Mouse (Mus musculus) adrenal gland, postnatal 14 days (tissue): ENCODE measurements around the gene Xcl1. TPM values are rescaled to one million over a fixed set of nuclear protein-coding genes. Genes with fewer than 3 reads are reported as not detected.

ENCODE experiments used
- DNase-seq: peaks from one replicate; pipeline ENCODE4 v3.0.0; 2021; ENCODE audit warnings: mixed read lengths
- total RNA-seq: library from RNA; stranded (reverse); gene quantifications from 2 replicates; pipeline ENCODE4 v1.2.3, GENCODE M21; 2021

Gene Xcl1
- total RNA-seq, 1 experiment from 2014 or later = not detected

GRCm38 (mm10) chr1:164905047-164905446, 30.3 kb downstream of the Xcl1 start:
- DNase-seq = peak; percentile 75

GRCm38 (mm10) chr1:164900696-164901095, 34.6 kb downstream of the Xcl1 start:
- DNase-seq = no peak

DNA sequence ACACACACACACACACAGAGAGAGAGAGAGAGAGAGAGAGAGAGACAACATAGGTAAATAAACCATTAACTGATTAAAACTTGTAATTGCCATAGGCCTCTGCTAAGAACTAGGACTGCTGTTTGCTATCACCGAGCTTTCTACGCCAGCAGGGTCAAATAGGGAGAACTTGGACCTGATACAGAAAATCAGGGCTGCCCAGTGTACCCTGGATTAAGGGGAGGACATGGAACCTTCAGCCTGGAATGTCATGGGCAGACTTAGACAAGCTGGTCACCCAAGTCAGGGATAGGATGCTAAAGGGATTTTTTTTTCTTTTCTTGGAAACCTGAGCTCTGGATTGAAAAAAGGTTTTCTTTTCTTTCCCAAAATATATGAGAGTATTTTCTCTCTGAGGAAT, 35.1 kb downstream of the Xcl1 start:
- no peak for DNase-seq

- peak; percentile 59 for DNase-seq
These were observed 35.8 kb downstream of the Xcl1 start for GRCm38 (mm10) chr1:164899506-164899905.

DNA sequence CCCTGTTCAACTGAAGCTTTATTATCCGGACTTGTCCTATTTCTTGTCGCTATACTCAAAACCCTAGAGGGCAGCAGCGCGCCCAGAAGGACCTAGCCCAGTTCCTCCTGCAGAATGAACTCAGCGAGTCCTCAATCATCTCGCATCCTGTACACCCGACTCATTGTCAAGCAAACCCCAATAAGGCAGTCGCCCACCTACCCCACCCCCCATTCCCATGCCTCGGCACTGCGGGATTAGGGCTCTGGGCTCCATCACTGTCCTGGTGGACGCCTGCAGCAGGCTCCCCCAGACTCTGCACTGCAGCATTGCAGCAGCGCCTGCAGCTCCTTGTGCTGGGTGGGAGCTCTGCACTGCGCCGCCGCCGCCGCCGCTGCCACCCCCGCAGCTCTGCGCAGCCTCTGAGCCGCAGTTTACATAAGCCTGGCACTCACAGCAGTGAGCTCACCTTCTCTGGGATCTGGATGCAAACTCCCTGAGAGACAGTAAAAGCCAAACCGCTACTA, 36.4 kb downstream of the Xcl1 start:
- peak; percentile 83 for DNase-seq

DNA sequence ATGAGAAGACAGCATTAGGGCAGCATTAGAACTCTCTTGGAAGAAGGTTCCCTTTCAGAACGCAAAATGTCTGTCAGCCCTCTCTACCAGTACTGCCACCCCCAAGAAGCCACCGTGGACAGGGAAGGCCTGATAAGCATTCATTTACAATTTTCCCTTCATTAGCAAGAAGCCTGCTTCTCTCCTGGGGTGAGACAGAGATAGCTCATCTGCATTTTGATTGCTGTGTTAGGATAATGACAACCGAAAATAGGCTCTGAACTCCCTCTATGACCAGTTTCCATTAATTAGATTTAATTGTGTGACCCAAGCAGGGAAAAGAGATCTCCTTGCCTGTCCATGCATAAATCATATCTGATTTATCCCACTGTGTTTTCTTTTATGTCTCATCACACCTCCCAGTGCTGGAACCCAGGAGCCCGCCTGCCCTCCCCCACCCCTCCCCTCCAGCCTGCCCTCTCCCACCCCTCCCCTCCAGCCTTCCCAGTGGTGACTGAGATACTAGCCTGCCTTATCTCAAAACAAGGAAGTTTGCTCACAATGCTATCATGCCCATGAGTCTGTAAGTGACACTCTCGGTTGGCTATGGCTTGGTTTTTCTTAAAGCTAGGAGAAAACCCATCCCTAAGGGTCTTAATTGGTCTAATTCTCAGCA, 38.0 kb downstream of the Xcl1 start:
- DNase-seq = no peak

DNA sequence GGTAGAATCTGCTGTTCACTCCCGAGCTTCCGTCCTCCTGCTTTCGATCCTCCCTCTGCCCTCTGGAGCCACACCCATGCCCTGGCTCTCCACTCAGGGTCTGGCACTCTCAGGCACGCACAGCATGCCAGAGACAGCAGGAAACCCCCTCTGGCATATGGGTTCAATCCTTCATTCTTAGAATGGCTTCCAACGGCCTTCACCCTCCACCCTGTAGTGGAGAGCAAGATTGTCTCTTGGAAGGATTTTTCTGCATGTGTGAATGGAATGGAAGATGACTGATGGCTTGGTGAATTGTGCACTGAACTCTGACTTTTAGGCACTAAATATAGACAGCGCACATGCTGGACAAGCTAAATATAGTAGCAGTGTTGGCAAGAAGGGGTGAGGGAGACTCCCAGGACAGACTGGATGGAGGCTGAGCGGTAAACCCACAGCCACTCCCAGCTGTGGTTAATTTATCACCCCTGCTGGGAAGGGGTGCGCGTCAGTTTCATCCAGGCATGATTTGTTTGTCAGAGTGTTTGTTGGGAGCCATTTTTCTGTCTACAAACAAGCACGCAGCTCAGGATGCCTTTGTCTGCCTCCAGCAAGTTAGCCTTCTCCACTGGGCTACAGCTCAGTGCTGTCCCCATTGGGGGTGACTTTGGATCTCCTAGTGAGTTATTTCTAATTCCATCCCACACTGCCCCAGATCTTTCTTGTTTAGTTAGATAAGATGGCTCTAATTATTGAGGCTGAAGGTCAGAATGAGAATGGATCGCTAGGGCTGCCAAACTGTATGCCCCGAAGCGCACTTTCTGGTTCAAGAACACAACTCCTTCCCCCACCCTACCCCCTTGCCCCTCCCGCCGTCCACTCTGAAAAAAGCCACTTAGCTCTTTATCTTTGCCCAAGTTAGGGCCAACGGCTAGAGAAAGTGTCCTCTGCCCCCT, 38.8 kb downstream of the Xcl1 start:
- peak; percentile 41 for DNase-seq

DNA sequence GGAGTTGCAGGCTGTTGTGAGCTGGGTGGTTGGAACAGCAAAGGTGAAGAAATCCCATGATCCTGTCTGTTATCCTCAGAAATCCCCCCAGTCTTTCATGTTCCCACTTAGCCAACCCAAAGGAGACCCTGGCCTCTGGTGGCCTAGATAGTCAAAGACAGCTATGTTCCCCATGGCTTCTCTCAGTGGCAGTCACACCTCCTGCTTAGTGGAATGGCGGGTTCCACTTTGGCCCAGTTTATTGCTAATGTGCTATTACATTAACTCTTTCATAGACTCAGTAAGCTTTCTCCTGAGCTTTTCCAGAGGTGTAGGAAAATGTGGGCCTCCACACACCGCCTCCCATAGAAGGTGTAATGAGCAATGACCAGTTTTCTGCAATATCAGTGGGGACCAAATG, 39.5 kb downstream of the Xcl1 start:
- DNase-seq = no peak

DNA sequence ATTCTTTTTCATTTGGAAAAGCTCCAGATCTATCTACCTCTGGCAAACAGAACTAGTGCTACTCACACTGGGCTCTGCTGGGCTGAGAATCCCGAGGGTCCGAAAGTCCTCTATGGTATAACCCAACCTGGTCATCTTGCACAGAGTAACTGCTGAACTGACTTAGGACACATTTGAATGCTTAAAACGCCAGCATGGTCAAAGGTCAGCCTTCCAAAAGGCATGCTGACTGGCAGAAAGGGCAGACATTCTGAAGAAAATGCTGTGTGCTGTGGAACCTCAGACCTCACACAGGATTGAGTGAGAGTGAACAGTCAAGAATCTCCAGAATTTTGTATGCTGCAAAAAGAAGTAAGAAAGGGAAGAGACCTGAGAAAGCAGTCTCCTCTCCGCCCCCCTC, 45.0 kb downstream of the Xcl1 start:
- no peak for DNase-seq

- no peak for DNase-seq
These were observed 46.8 kb downstream of the Xcl1 start for GRCm38 (mm10) chr1:164888563-164888962.

GRCm38 (mm10) chr1:164887775-164888174, 47.6 kb downstream of the Xcl1 start:
- no peak for DNase-seq

GRCm38 (mm10) chr1:164881891-164882290, 53.4 kb downstream of the Xcl1 start:
- no peak for DNase-seq

Other genes starting within 250 kb of the Xcl1 start
- 44.2 and 46.1 TPM in 2 replicates for gene Dpt, start 138.9 kb downstream of the Xcl1 start, total RNA-seq
- gene Tbx19, start 225.2 kb upstream of the Xcl1 start, total RNA-seq = not detected in 2 replicates